Mouse (Mus musculus): ENCODE measurements around the gene Guca1a.
A peak's percentile ranks its signal among the peaks of the same experiment; 100 is the strongest.
"Not testable (repeated sequence)": the region's sequence is repeated elsewhere in the genome, so short reads cannot be mapped to it uniquely, and the experiment has no call there.

The Guca1a gene

GRCm38 (mm10) chr17:47400451-47400850 is at the start of gene Guca1a:
Guca1a (minus strand) TSS chr17:47400584.
- no peak for DNase-seq (ENCODE audit: low spot score)

GRCm38 (mm10) chr17:47449432-47449831 is 49.0 kb upstream of the Guca1a start:
- no peak for DNase-seq (ENCODE audit: low spot score)

- DNase-seq (ENCODE audit: low spot score) = no peak
Observed at GRCm38 (mm10) chr17:47448523-47449372, 48.4 kb upstream of the Guca1a start.

- DNase-seq (ENCODE audit: low spot score) = no peak
Observed at GRCm38 (mm10) chr17:47446561-47446960, 46.2 kb upstream of the Guca1a start.

GRCm38 (mm10) chr17:47446025-47446424 is 45.6 kb upstream of the Guca1a start:
- no peak for DNase-seq (ENCODE audit: low spot score)

- DNase-seq (ENCODE audit: low spot score) = no peak
Observed at GRCm38 (mm10) chr17:47445518-47445917, 45.1 kb upstream of the Guca1a start.

- no peak for DNase-seq (ENCODE audit: low spot score)
Observed at GRCm38 (mm10) chr17:47444113-47444512, 43.7 kb upstream of the Guca1a start.

GRCm38 (mm10) chr17:47442271-47442670 is 41.9 kb upstream of the Guca1a start:
- DNase-seq (ENCODE audit: low spot score) = no peak

GRCm38 (mm10) chr17:47441296-47442051 is 41.1 kb upstream of the Guca1a start:
- no peak for DNase-seq (ENCODE audit: low spot score)

- DNase-seq (ENCODE audit: low spot score) = no peak
Observed at GRCm38 (mm10) chr17:47440359-47440890, 40.0 kb upstream of the Guca1a start.

GRCm38 (mm10) chr17:47439396-47440028 is 39.1 kb upstream of the Guca1a start:
- DNase-seq (ENCODE audit: low spot score) = no peak

- no peak for DNase-seq (ENCODE audit: low spot score)
Observed at GRCm38 (mm10) chr17:47438611-47439010, 38.2 kb upstream of the Guca1a start.

- no peak for DNase-seq (ENCODE audit: low spot score)
Observed at GRCm38 (mm10) chr17:47436907-47437547, 36.6 kb upstream of the Guca1a start, which contains the start of gene 1700001C19Rik. 1700001C19Rik (minus strand) TSS chr17:47437376.

GRCm38 (mm10) chr17:47436156-47436906 is 35.9 kb upstream of the Guca1a start, which contains the start of gene AI661453:
AI661453 (plus strand) TSS chr17:47436615.
- no peak for DNase-seq (ENCODE audit: low spot score)

GRCm38 (mm10) chr17:47430815-47431214 is 30.4 kb upstream of the Guca1a start:
- DNase-seq (ENCODE audit: low spot score) = no peak

- peak; percentile 84 for DNase-seq (ENCODE audit: low spot score)
Observed at GRCm38 (mm10) chr17:47428831-47429304, 28.5 kb upstream of the Guca1a start.

GRCm38 (mm10) chr17:47427316-47427715 is 26.9 kb upstream of the Guca1a start:
- no peak for DNase-seq (ENCODE audit: low spot score)

GRCm38 (mm10) chr17:47424186-47424585 is 23.8 kb upstream of the Guca1a start:
- no peak for DNase-seq (ENCODE audit: low spot score)

GRCm38 (mm10) chr17:47422616-47423015 is 22.2 kb upstream of the Guca1a start:
- not testable (repeated sequence) for DNase-seq (ENCODE audit: low spot score)

- DNase-seq (ENCODE audit: low spot score) = no peak
Observed at GRCm38 (mm10) chr17:47421566-47421965, 21.2 kb upstream of the Guca1a start.

- no peak for DNase-seq (ENCODE audit: low spot score)
Observed at GRCm38 (mm10) chr17:47420195-47420594, 19.8 kb upstream of the Guca1a start.

All from embryo, embryonic 10 days (tissue).